Mouse (Mus musculus) thymus, adult 18-20 months (tissue): ENCODE measurements around the gene Gm6583.
A peak's percentile ranks its signal among the peaks of the same experiment; 100 is the strongest.

ENCODE experiments used
- DNase-seq, 2 experiments: peaks; one replicate each; pipeline ENCODE4 v3.0.0; 2022; ENCODE audit warnings: mixed read lengths in 2 of 2

Gm6583 gene

DNA sequence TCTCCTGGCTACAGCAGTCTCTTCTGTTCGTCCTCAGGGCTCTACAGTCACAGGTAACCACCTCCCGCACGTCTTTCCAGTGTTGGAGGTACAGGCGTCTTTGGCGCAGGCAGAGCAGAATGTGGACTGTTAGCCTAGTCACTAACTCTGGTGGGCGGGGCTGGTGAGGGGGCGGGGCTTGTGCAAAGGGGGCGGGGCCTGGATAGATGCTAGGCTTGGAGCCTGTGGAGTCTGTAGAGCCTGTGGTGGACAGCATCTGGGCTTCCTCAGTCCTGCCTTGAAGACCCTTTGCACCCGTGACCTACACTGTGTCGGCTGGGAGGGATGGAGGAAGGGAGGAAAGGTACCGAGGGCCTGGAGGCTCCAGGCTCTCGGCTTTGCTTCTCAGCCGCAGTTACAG, at the start of gene Gm6583:
TSS of gene Gm6583 (minus strand) at position 124 of the 400 bp plus-strand sequence.
- DNase-seq = no peak

DNA sequence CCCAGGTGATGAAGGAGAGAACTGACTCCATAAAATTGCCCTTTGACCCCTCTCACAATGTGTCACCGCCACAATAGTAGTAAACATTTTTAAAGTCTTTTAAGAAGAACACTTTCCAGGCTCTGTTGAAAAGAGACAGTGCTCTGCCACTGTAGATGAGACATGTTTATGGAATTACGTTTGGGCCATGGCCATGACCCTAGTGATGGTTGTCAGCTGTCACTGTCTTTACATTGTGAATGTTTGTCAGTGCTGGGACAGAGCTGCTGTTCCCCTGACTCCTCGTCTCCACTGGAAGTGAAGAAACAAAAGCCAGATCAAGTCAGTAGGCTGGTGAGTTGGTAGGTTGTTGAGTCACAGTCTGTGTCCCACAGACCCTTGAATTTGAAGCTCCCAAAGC, 46.6 kb upstream of the Gm6583 start:
- DNase-seq = no peak

DNA sequence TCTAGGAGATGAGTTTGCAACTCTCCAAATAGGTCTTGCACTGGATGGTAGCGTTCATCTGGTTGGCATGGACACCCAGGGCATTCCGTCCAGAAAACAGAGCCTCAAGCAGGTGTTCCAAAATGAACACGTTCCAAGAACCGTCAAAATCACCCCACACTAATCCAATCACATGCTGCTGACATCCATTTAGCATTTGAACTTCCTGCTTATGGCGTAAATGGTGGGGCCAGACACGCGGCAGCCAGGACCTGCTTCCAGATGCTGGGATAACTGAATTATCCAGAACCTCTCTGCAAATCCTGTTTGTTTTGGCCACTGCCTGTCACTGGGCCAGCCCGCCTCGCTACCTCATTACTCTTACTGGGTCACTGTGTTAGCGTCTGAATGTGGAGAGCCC, 43.5 kb upstream of the Gm6583 start:
- DNase-seq = no peak

DNA sequence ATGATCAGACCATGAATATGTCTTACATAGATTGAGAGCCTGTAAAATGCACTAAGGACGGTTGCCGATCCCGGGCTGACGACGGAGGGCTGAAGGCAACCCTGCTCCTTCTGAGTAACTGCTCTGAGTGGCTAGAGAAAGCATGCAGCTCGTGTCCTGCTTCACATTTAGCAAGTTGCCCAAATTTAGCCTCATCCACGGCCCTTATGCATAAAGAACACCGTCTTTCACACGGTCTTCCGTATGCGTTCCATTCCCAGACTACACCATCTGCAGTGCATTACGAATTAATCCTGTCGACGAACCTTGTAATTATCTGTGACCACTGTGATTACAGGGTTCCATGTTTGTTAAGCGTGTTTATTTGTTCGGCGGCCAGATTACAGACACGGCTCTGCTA, 40.2 kb upstream of the Gm6583 start:
- no peak for DNase-seq

DNA sequence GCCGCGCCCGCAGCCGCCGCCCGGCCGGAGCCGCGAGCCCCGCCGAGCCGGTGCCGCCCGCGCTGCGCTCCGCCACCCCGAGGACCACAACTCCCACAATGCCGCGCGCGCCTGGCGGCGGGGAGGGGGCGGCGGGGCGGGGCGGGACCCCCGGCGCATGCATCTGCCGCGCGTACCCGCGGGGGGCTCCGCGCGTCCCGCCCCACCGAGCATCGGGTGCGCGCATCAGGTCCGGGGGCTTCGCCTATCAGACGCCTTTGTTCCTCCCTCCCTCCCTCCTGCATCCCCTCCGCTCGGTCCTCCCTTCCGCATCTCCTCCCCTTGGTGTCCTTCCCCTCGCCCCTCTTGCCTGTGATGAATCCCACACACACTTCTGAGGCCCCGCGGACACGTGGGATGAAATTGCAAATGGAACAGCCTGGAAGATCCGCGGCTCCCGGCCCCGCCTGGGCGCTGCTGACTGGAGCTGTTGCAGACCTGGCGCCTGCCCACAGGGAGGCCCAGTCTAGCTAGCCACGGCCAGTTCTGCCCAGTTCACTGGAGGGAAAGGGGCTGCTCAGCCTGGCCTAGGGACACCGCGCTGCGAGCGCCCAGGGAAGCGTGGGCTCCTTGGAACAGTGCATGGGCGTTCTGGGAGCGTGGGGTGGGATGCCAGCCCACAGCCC, 39.1 kb upstream of the Gm6583 start, which contains the start of gene Asphd2:
TSS of gene Asphd2 (minus strand) at position 88 of the 665 bp plus-strand sequence.
- DNase-seq = no peak

DNA sequence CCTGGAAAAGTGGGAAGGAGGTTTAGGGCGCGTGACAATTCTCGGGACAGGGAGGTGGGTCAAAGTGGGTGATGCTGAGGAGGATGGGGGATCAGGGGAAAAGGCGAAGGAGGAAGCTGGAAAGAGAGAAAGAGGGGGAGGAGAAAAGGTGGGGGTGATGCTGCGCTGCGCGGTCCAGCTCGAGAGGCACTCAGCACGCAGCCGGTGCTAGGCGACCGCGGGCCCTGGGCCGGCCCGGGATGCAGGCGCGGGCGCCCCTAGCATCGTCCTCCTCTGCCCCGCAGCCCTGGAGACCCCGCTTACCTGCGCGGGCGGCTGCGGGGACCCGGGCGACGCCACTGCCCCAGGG, 38.6 kb upstream of the Gm6583 start:
- DNase-seq = no peak

DNA sequence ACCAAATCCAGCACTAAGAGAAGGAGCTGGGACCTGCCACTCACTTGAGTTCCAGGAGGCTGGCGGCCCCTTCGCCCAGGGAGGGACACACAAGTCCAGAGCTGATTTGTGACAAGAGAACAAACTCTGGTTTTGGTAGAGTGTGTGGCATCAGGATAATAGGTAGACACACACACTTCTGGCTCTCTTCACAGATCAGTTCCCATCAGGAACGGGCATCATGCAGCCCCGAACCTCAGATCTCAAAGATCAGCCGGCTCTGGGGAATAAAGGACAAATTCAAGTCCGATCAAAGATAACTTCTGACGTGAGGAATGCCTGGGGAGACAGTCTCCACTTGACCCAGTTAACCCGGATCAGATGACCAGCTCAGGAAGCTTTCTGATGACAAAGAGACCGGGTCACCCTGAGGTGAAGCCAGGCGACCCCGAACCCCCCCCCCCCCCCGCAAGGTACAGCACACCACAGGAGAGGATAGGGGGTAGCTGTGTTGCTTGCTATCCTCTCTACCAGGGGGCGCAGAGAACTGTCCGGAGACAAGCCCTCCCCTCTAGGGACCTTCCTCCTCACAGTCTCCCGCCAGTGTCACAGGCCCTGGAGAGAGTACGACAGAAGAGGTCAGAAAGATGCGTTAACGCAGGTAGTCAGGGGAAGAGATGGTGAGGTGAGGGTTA, 38.0 kb upstream of the Gm6583 start:
- DNase-seq = no peak

DNA sequence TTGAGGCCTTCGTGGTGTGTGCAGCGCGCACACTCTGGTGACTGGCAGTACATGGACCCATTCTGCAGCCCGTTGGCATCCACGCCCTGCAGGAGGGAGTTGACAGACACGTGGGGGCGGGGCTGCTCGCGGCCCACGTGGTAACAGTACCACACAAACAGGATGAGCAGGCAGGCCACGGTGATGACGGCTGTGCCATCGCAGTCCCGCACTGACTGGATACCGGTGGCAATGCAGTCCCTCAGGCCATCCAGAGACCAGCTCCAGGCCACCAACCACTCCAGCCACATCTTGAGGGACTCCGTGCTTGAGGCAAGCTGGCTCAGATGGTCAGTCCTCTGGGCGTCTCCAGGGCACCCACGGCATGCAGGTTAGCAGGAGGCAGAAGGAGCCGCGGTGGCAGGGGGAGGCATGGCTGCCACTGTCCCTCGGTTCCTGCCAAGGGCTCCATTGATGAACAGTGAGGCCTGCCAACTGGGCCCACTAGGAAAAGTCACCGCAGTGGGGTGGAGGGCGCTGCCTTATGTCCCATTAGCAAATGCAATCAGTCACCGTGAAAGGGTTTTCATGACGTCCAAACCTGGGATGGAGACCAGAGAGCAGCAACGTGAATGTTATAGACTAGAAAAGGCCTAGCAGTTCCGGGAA, 36.0 kb upstream of the Gm6583 start:
- DNase-seq = no peak

DNA sequence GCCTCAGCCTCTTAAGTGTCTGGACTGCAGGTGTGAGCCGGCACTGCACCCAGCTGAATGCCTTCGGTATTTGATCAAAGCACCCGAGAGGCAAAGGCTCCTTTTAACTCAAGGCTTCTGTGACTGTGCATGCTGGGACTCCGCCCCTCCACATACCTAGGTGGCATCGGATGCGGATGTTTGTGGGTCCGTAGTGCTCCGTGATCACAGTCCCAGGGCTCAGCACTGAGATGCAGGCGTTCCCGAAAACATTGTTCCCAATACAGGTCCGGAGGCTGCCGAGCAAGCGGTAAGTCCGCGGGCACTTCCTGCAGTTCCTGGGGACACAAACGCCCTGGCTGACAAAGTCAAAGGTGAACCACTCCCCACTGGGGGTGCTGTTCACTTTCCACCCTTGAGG, 35.2 kb upstream of the Gm6583 start:
- no peak for DNase-seq

DNA sequence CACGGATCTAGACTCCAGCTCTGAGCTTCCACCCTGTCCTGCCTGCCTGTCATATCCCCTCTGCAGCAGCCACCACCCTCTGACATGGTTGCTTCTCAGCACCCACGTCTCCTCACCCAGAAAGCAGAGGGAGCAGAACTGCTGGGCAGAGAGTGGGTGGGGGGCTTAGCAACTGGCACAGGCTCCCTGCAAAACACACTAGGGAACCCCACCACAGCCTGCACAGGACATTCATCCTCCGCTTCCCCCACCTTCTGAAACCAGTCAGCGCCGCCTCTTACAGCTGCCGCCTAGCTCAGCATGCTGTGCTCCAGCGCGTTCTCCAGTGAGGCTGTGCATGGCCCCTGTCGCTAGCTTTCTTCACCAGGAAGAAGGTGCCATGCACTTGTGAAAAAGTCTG, 33.5 kb upstream of the Gm6583 start:
- DNase-seq = no peak

DNA sequence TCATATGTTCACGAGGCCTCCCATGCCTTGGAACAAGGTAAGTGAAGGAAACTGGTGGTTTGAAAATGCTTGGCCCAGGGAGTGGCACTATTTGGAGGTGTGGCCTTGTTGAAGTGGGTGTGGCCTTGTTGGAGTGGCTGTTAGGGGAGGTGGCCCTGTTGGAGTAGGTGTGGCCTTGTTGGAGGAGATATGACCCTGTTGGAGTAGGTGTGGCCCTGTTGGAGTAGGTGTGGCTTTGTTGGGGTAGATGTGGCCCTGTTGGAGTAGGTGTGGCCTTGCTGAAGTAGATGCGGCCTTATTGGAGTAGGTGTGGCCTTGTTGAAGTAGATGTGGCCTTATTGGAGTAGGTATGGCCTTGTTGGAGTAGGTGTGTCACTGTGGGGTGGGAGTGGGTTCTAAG, 30.1 kb upstream of the Gm6583 start:
- DNase-seq = no peak

DNA sequence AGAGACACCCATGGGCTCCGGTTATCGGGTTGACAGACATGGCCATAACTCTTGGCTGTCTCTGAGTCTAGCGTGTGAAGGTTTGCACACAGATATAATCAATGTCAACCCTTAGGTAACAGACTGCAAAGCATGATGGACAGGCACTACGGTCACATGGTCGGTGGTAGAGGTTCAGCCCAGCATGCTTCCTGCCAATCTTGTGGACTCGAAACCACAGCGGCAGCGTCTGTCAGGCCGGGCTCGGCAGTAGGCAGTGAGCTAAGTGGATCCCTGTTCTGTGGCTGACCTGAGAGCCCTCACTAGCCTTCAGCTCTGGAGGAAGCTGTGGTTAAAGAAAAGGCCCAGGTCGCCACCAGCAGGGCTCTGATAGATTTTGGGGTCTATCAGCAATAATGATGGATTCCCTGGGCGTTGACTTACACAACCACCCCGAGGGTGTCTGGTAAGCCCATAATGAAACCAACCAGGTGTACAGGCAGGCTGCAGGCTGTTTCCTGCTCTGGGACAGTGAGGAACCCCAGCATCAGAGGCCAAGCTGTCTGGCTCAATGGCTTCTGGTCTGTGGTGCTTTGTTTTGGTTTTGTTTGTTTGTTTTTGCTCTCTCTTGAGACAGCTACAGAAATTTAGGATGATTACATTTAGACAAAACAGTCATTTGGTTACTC, 29.1 kb upstream of the Gm6583 start:
- DNase-seq = no peak

DNA sequence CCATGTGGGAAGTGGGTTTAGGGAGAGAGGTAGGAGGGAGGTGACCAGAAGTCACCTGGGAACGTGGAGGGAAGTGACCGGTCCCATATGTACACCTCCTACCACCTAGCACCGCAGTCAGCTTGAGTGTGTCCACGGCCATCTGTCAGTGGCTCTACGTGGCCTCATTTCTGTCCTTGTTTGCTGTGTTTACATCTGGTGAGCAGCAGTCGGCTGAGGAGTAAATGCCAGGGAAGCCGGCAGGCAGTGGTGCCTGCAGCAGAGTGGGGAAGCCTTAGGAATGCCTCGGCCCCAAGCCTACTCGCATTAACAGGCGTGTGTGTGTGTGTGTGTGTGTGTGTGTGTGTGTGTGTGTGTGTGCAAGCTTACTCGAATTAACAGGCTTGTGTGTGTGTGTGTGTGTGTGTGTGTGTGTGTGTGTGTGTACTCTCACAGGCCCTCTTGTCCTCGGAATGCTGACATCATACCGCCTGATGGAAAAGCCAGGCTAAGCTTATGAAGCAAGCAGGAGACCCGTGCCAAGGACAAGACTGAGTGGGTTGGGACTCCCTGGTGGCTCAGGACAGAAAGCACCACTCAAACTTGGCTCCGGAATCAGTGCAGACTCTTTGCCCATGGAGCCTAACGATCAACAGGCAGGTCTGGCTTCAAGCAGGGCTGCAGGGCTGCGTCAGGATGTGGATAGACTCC, 27.0 kb upstream of the Gm6583 start:
- DNase-seq = no peak

DNA sequence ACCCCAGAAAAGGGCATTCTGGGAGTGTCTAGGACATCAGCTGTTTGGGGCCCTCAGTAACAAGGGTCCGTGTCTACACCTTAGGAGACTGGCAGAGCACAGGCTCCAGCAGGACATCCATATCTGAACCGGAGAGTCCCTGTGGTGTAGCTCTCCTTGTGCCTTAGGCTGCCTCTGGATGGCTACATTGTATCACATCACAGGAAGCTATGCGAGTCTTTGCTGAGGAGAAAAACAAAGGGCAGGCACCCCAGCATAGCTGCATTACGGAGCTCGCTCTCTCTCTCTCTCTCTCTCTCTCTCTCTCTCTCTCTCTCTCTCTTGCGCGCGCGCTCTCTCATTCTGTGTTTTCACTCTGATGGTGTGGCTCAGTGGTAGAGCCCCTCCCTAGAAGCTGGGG, 26.2 kb upstream of the Gm6583 start:
- DNase-seq = no peak

DNA sequence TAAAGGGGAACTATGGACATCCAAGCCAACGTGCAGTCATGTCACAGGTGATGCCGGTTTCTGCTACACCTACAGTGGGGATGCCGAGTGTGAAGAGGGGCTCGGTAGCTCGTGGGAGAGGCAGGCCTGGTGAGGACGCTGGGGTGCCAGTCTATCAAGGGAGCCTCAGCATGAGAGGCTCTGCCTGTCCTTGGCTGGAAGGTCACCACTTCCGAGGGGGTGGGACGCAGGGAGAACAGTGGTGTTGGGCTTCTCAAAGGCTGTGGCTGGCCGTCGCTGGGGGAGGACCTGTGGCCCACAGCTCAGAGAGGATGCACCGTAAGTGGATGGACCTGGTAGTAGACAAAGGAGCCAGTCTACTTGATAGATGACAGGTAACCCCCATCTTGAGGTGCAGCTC, 25.3 kb upstream of the Gm6583 start:
- DNase-seq = no peak

DNA sequence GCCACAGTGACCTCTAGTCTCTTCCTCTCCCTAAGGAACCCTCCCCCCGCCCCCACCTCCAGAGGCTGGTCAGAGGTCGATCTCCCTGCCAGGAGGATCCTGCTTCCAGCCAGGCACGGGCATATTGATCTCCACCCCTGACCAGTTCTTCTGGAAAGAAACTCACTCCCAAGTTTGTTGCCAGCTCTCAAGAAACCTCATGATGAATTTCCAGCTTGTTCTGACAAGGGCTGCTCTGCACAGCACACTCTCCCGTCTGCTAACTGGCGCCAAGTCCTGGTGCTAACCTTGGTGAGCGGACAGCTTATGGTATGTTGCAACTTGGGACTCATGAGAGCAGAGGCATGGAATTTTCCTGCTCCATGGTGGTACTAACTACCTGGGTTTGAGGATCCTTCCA, 22.9 kb upstream of the Gm6583 start:
- DNase-seq = no peak

DNA sequence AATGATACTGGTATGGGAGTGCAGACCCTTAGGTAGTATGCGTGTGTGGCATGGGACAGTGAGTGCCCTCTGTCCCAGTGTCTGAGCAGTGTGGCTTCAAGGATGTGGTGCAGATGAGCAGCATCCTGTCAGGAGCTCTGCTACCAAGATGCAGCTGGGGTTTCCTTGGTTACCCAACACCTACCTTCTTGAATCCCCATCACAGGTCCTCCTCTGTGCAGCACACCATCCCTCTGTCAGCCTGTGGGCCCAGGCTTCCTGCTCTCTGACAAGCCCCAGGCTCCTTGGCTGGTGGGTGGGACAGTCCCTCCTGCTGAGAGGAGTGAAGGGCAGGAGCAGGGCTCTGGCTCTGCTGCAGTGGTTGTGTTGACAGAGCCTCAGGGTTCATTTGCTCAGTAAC, 21.5 kb upstream of the Gm6583 start:
- DNase-seq = no peak

DNA sequence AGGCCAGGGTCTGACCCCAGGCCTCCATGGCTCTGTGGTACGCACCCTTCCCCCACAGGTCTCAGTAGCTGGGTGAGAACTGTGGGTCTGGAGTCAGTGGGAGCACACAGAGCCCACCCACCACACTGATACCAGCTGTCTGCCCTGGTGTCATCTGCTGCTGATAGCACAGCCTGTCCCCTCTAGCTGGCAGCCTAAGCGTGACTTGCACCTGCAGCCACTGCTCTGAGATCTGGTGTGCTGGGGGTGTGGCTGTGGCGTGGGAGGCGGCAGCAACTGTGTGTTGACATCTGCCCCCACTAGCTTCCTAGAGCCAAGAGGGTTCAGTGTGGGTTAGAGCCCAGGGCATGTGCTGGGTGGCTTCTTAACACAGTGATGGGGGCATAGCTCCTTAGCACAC, 20.3 kb upstream of the Gm6583 start:
- DNase-seq = no peak

DNA sequence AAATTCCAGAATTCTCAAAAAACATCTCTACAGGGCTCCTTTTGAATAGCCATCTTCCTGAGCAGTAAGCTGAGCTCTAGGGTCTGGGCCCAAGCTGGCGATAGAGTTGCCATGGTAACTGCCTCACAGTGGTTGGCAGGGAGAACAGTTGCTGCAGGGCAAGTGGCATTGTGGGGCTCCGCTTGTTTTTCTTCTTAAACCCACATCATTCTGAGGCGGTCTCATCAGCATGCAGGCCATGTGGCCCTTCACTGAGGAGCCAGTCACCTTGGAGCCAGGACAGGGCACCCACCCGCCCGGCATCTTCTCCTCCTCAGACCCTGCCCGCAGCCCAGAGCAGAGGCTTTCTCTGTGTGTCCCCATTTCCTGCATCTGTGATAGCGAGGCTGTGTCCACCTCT, 16.1 kb upstream of the Gm6583 start:
- no peak for DNase-seq

DNA sequence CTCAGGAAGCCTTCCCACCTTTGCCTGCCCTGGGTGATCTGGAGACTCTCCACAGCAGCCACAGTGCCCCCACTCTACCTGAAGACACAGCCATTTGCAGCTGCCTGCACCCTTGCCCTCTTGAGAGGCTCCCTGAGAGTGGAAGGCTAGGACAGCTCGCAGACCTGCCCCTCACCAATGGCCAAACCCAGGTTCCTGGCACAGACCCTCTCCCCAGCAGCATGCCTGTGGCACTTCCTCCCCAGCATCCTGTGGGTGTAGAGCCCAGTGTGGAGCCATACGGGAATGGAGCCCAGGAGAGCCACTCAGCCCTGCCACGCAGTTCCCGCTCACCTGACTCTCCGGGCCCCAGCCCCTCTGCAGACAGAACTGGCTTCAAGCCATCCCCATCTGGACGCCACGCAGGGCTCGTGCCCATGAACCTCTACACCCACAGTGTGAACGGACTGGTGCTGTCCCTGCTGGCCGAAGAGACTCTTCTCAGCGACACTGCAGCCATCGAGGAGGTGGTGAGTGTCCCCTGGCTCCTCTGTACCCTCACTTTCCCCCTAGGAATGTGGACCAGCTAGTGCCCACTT, 14.5 kb upstream of the Gm6583 start:
- no peak for DNase-seq

DNA sequence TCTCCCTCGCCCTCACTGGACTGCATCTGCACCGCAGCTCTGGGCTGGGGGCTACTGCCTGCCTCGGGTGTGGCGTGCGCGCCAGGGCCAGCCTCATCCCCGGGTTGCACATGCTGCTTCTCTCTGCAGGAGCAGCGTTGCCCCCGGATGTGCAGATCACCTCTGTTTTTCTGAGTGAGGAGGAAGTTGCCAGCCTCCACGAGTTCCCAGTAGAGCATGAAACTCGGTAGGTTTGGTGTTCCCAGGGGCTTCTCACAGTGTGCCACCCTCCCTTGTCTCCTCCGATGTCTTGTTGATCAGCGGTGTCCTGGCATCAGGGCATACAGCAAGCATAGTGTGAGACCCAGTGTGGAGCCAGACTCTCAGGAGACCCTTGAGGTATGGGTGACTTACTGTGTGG, 13.5 kb upstream of the Gm6583 start:
- DNase-seq = no peak

DNA sequence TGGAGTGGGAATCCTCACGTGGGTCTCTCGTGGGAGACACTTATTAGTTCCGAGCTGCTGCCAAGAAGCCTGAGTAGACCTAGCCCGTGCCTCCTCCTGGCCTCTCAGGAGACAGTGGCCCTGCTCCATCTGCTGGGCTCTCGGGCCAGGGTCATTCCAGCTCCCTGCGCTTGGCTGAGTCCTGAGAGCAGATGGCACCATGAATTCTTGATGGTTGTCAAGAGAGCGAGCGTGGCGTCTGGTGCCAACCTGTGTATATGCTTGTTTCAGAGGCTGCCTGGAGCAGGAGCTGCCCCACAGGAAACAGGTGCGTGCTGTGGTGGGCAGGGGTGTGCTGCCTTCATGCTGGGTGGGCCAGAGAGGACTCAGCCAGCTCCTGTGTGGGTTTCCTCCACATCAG, 12.8 kb upstream of the Gm6583 start:
- peak in 1 of 2 experiments; percentile 14 for DNase-seq

DNA sequence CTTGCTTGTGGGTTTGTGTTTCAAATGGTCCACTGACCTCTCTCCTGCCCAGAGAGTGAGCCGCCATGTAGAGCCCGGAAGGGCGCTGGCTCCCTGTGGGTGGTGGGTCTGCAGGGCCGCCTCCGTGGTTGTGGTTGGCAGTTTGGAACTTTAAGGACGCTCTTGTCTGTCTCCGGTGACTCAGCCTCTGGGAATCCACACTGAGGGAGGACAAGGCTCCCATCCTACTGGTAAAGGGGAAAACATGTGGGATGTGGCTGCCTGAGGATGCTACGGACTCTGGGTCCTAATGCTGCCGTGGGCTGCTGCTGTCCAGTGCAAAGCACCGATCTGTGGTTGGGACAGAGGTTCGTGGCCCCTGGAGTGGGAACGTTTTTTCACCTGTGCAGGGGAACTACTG, 12.1 kb upstream of the Gm6583 start:
- no peak for DNase-seq
